Mouse (Mus musculus) neural tube, embryonic 14.5 days (tissue): ENCODE measurements at regions not wholly inside any gene's neighbourhood (a gene's known extent, or its start where the extent isn't known, plus 50 kb on each side); places are given as distances from the start of the nearest gene placed in this dataset.

Experiments used
- ATAC-seq: fragments of 200-750 bp; cut with Nextera tagmentation; 2 replicates; pipeline ENCODE4 v1.8.0; 2017; ENCODE audit warnings: low read depth, mild to moderate bottlenecking, moderate TSS enrichment, moderate library complexity
- H3K27ac ChIP-seq: fragments of 300-500 bp; sonication (generic); 2 replicates; pipeline ENCODE4 v1.5.1; 2014; ENCODE audit warnings: low read depth, mild to moderate bottlenecking, control low read depth, low read length, moderate library complexity, mixed read lengths
- H3K27me3 ChIP-seq: fragments of 300-500 bp; sonication (generic); 2 replicates; pipeline ENCODE4 v1.6.1; 2014; ENCODE audit warnings: low read length; ENCODE audit not compliant: control insufficient read depth, insufficient read depth
- H3K36me3 ChIP-seq: fragments of 300-500 bp; sonication (generic); 2 replicates; pipeline ENCODE4 v1.6.1; 2014; ENCODE audit warnings: low read length, mixed read lengths; ENCODE audit not compliant: control insufficient read depth, insufficient read depth
- H3K4me1 ChIP-seq: fragments of 300-500 bp; sonication (generic); 2 replicates; pipeline ENCODE4 v1.6.1; 2014; ENCODE audit warnings: low read length; ENCODE audit not compliant: control insufficient read depth, insufficient read depth
- H3K4me2 ChIP-seq: fragments of 300-500 bp; sonication (generic); 2 replicates; pipeline ENCODE4 v1.6.1; 2014; ENCODE audit warnings: mild to moderate bottlenecking, low read depth, low read length, control low read depth
- H3K4me3 ChIP-seq: fragments of 300-500 bp; sonication (generic); 2 replicates; pipeline ENCODE4 v1.5.1; 2014; ENCODE audit warnings: low read depth, low read length, control low read depth, mixed read lengths
- H3K9ac ChIP-seq: fragments of 300-500 bp; sonication (generic); replicated peaks from 2 replicates; pipeline ENCODE4 v1.6.1; 2014; ENCODE audit warnings: low read depth, mild to moderate bottlenecking, control low read depth, low read length, mixed read lengths
- H3K9me3 ChIP-seq: fragments of 300-500 bp; sonication (generic); 2 replicates; pipeline ENCODE4 v1.6.1; 2016; ENCODE audit warnings: low read length; ENCODE audit not compliant: control insufficient read depth
- WGBS: fragments of 180-500 bp; shearing (Covaris S2); extraction: QIAGEN DNeasy Blood & Tissue Kit; methylation state at CpG from one replicate; pipeline ENCODE4 v1.1.7; 2014; 5-methylcytosine and 5-hydroxymethylcytosine counted together

DNA sequence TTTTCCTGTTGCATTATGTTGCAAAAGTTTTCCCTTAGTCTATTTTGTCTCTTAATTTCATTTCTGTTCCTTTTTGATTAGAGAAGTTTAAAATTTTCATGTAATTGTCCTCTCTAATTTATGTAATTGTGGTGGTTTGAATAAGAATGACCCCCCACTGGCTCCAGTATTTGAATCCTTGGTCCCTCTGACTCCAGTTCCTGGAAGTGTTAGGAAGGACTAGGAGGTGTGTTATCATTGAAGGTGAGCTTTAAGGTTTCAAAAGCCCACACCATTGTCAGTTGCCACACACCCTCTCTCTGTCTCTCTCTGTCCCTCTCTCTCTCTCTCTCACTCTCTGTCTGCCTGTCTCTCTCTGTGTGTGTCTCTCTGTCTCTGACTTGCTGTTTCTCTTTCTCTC is 93.6 kb upstream of the Tnr start:
- H3K27me3 ChIP-seq, result no peaks in the 10 kb centered on the region
- H3K9ac ChIP-seq, result no peak overlapping the region
- ATAC-seq, result no peak
- H3K27ac ChIP-seq, result no peak overlapping the region
- H3K4me1 ChIP-seq, result no peaks in the 10 kb centered on the region
- H3K4me2 ChIP-seq, result no peak overlapping the region
- no peak overlapping the region for H3K4me3 ChIP-seq
- no peaks in the 10 kb centered on the region for H3K36me3 ChIP-seq
- H3K9me3 ChIP-seq, result no peaks in the 10 kb centered on the region

DNA sequence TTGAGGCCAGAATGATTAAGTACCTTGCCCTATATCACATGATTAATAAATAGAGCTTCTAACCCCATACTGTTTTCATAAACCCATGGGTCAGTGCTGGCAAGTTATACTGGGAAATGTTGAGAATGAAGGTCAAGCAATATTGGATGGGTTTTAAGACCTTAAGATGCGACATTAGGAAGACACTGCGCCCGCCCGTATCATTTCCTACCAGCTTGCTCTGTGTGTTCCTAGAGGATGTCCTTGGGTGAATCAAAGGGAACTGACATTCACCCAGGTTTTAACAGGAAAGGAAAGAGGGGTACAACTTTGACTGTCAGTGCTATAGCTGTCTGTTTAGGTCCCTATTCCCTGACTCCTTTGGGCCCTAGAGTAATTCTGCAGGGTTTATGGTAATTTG is 90.0 kb upstream of the Tnr start:
- Histone ChIP-seq H3K9me3 (no peaks in the 10 kb centered on the region), H3K4me1 (no peaks in the 10 kb centered on the region), H3K27ac (no peak overlapping the region), H3K27me3 (no peaks in the 10 kb centered on the region), H3K9ac (no peak overlapping the region), H3K36me3 (no peaks in the 10 kb centered on the region), H3K4me3 (no peak overlapping the region), H3K4me2 (no peak overlapping the region)
- ATAC-seq, result no peak; the same call in 1 of the 2 replicates
- WGBS, result 87% methylated on average over 4 of the region's 4 CpGs

GRCm38 (mm10) chr1:159440770-159441169 is 82.8 kb upstream of the Tnr start:
- no peak overlapping the region for H3K9ac ChIP-seq
- H3K27me3 ChIP-seq, result no peaks in the 10 kb centered on the region
- ATAC-seq, result no peak
- no peak overlapping the region for H3K4me2 ChIP-seq
- no peak overlapping the region for H3K4me3 ChIP-seq
- WGBS, result 77% methylated on average over 1 of the region's 1 CpGs
- no peaks in the 10 kb centered on the region for H3K4me1 ChIP-seq
- no peaks in the 10 kb centered on the region for H3K9me3 ChIP-seq
- H3K27ac ChIP-seq, result no peak overlapping the region
- H3K36me3 ChIP-seq, result no peaks in the 10 kb centered on the region

DNA sequence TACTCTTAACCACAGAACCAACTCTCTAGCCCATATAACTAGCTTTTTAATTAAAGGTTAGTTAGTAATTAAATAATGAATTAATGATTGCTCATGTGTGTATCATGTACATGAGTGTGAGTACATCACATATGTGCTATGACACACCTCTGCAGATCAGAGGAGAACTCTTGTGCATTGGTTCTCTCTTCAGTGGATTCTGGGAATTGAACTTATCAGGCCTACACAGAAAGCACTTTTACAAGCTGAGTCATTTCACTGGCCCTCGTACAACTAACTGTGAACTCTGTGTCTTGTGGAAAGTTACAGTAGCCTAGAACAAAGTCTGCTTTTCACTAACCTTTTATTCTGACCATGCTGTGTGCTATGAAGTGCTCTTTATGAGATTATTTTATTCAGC is 79.5 kb upstream of the Tnr start:
- Histone ChIP-seq H3K9ac (no peak overlapping the region), H3K27me3 (no peaks in the 10 kb centered on the region), H3K4me1 (no peaks in the 10 kb centered on the region), H3K27ac (no peak overlapping the region), H3K4me2 (no peak overlapping the region), H3K4me3 (no peak overlapping the region), H3K9me3 (no peaks in the 10 kb centered on the region), H3K36me3 (no peaks in the 10 kb centered on the region)
- WGBS, result 89% methylated on average over 1 of the region's 1 CpGs
- ATAC-seq, result no peak

- Histone ChIP-seq H3K27ac (no peak overlapping the region), H3K9ac (no peak overlapping the region), H3K4me3 (no peak overlapping the region), H3K4me2 (no peak overlapping the region), H3K4me1 (no peaks in the 10 kb centered on the region), H3K27me3 (no peaks in the 10 kb centered on the region), H3K36me3 (no peaks in the 10 kb centered on the region), H3K9me3 (no peaks in the 10 kb centered on the region)
- 65% methylated on average over 1 of the region's 1 CpGs for WGBS
- no peak for ATAC-seq
Observed at GRCm38 (mm10) chr1:159445465-159445864, 78.1 kb upstream of the Tnr start.

- Histone ChIP-seq H3K4me3 (no peak overlapping the region), H3K9me3 (no peaks in the 10 kb centered on the region), H3K4me1 (no peaks in the 10 kb centered on the region), H3K9ac (no peak overlapping the region), H3K4me2 (no peak overlapping the region), H3K27ac (no peak overlapping the region), H3K27me3 (no peaks in the 10 kb centered on the region), H3K36me3 (no peaks in the 10 kb centered on the region)
- ATAC-seq, result no peak
- WGBS, result 83% methylated on average over 3 of the region's 3 CpGs
Observed at GRCm38 (mm10) chr1:159451462-159451861, 72.1 kb upstream of the Tnr start.

GRCm38 (mm10) chr1:159460876-159461275 is 62.7 kb upstream of the Tnr start:
- no peak overlapping the region for H3K27ac ChIP-seq
- no peak for ATAC-seq
- no peak overlapping the region for H3K4me3 ChIP-seq
- H3K4me2 ChIP-seq, result no peak overlapping the region
- 71% methylated on average over 4 of the region's 4 CpGs for WGBS
- H3K9me3 ChIP-seq, result no peaks in the 10 kb centered on the region
- no peak overlapping the region for H3K9ac ChIP-seq
- no peaks in the 10 kb centered on the region for H3K4me1 ChIP-seq
- no peaks in the 10 kb centered on the region for H3K27me3 ChIP-seq
- H3K36me3 ChIP-seq, result no peaks in the 10 kb centered on the region

DNA sequence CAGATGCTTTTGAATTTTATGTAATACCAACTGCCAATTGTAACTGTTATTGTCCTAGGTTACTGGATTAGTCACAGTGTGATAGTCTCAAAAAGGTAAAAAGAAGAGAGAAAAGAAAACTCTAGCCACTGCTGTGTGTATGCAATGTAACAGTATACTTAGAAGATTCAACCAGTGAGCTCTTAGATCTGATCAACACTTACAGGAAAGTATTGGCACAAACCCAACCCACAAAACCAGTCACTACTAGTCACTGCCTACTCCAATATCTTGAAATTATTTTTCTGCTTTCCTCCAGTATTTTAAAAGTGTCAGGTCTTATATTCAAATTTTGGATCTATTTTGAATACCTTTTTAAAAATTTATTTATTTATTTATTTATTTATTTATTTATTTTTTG is 52.6 kb upstream of the Tnr start:
- no peak for ATAC-seq

More for the DNA sequence above, 52.6 kb upstream of the Tnr start:
- Histone ChIP-seq H3K4me3 (no peak overlapping the region), H3K4me1 (no peaks in the 10 kb centered on the region), H3K27me3 (no peaks in the 10 kb centered on the region), H3K9ac (no peak overlapping the region), H3K27ac (no peak overlapping the region), H3K9me3 (no peaks in the 10 kb centered on the region), H3K4me2 (no peak overlapping the region), H3K36me3 (no peaks in the 10 kb centered on the region)
